Mouse (Mus musculus) cerebellum, postnatal 4 days (tissue): ENCODE measurements around the gene Ints14.
A peak's percentile ranks its signal among the peaks of the same experiment; 100 is the strongest.
"Not testable (repeated sequence)": the region's sequence is repeated elsewhere in the genome, so short reads cannot be mapped to it uniquely, and the experiment has no call there.

Source experiments
- DNase-seq, 2 experiments: peaks; one replicate each; pipeline ENCODE4 v3.0.0; 2022; ENCODE audit warnings: low spot score in 2 of 2, mixed read lengths in 1 of 2

Gene Ints14

DNA sequence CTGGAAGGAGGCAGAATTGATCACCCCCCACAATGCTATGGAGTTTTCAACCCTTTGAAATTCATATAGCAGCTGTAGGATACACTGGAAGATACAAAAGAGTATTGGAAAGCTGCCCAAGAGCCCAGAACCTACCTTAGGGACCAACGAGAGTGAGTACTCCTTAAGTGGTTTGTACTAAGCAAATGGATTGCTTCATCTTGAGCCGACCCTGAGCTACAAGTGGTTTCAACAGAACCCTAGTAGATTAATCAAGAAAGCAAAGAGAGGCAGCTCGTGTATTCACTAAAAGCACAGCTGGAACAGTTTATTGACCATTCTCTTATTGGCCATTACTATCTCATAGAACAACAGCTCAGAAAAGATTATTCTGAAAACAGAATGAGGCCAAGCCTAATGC, 58.4 kb downstream of the Ints14 start:
- no peak for DNase-seq

DNA sequence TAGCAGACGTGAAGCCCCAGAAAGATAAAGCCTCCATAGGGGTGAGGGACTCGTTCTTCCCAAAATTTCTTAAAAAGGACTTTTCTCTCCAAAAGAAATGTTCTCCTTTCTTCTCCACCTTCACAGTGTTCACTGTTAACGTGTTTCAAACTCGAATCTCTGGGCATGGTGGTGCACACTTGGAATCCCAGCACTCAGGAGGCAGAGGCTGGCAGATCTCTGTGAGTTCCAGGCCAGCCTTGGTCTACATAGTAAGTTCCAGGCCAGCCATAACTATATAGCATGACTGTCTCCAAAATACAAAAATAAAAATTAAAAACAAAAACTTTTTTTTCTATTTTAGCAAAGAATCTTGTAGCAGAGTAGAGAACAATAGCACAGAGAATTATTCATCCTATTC, 59.4 kb downstream of the Ints14 start:
- no peak for DNase-seq

DNA sequence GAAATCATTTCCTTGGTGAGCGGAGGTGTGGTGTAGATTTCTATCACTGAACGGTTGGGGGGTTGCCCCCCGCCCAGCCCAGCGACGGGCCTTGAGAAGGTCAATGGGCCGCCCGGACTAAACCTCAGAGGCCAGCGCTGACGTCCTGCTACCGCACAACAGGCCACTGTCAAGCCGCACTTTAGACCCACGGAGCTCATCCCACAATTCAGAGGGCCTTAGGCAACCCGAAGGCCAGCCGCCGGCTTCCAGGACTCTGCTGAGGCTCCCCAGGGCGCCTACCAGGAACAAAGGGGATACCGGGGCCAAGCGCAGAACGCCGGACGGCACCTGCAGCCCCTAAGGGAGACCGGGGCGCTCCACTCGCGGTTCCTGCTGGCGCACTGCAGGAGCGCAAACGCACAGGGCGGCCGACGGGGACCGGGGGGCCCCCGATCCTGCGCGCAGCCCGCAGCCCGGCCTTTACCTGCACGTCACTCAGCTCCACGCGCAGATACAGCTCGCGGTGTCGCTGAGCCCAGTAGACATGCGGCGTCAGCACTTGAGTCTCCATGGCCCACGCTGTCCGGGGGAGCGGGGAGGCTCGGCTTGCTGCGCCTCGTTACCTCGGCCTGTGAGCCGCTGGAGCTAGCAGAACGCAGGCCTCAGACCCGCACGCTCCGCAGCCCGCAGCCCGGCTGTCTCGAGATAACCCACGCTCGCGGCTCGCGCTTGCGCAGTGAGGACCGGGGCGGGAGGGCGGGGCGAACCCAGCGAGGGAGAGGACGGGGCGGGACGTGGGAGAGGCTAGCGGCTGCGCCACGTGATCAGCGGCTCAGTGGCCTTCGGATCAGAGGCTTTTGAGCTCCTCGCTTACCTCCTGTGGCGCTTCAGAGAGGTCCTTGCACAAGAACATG, 60.5 kb downstream of the Ints14 start, which contains the start of gene Hacd3:
Gene Hacd3 (minus strand): TSS at position 703 of the 896 bp plus-strand sequence.
- peak; percentile 75 to 89 for DNase-seq

DNA sequence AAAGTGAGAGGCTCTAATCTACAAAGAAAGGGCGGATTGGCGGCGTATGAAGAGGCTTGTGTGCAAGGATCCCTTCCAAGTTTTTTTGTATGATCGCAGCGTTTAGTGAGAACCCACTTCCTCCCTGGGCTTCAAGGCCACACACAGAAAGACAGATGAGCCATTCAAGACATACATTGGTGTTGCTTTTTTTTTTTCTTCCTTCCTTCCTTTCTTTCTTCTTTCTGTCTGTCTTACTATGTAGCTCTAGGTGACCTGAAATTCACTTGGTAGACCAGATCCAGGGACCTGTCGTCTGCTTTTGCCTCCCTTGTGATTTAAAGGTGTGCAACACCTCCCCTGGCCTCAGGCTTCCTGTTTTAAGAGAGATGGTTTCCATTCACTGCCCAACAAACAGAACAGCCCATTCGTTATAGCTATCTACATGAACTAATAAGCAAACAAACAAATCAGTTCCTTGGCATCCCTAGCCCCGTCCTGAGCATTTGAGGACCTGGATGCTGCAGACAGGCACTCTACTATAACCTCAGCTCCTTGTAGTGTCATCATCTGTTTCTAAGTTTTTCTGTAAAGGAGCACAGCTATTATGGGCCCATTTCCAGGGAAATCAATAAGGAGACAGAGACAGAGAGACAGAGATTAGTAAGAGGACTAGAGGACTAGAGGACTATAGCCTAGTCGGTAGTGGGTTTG, 61.3 kb downstream of the Ints14 start:
- DNase-seq: no peak

DNA sequence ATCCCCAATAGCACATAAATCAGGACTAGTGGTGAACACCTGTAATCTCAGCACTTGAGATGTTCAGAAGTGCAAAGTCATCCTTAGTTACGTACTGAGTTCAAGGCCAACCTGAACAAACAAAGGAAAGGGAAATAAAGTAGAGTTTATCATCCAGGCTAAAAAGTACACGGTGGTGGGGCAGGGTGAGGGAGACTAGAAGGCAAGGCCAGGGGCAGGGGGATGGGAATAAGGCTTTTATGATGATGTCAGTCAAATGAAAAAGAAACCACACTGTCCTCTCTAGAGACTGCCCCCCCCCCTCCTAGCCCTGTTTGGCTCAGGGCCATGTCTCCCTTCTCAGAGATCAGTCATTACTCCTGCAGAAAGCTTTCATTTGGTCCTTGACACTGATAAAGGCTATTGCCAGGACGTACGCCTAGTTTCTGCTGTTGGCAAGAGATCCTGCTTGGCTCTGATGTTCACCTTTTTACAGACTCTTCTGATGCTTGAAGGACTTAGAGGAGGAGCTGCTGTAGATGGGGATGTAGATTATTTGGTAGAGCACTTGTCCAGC, 62.0 kb downstream of the Ints14 start:
- DNase-seq: no peak

DNA sequence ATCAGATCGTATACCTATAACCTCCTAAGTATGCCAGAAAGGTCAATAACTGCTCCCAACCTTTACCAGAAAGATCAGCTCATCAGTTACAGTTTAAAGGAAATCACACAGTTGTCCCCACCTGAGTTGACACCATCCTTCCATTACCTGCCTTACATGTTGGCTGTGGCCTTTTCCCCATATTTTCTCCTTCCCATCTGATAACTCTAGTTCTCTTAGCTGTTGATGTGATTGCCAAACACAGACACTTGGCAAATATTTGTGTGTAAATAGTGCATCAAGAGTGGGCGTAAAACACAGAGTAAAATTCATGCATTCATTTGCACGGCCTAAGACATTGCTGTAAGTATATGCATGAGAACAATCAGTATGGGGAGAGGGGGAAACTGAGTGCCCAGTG, 62.7 kb downstream of the Ints14 start:
- DNase-seq: no peak

DNA sequence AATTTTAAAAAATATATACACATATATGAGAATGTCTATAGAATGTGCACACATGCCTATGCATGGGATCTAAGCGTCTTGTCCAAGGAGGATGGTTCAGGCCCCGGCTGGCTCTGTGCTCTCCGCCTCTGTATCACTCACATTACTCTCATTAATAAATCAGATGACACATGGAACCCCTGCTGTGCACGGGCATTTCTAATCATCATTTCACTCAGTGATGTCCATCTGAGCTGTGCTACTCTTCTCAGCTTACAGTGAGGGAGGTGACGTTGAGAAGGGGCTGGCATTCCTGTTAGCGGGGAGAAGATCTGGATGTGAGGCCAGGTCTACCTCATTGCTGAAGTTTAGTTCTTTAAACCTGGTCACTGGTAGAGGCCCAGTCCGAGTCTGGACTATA, 66.5 kb downstream of the Ints14 start:
- DNase-seq: no peak

DNA sequence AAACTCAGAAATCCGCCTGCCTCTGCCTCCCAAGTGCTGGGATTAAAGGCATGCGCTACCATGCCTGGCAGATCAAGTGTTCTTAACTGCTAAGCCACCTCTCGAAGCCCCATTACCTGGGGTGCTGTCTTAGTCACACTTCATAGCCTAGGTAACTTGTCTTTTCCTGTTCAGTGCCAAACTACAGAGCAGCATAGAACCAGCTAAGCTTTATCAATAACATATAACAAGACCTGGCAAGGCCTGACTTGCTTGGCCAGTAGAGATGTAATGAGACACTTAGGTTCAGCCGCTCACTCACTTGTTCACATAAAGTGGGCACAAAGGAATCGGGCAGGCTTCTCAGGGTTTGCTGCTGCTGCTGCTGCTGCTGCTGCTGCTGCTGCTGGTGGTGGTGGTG, 67.6 kb downstream of the Ints14 start:
- no peak for DNase-seq

DNA sequence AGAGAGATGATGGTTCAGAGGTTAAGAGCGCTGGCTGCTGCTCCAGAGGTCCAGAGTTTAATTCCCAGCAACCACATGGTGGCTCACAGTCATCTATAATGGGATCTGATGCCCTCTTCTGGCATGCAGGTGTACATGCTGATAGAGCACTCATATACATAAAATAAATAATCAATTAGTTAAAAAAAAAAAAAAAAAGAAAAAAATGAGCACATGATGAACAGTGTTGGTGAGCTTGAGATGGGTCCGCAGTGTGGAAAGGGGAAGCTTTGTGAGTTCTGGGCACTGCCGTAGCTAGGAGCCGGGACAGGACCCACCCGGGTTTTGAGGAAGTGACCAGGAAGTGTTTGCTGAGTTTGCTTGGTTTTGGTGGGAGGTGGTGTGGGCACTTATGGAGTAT, 70.7 kb downstream of the Ints14 start:
- not testable (repeated sequence) for DNase-seq

DNA sequence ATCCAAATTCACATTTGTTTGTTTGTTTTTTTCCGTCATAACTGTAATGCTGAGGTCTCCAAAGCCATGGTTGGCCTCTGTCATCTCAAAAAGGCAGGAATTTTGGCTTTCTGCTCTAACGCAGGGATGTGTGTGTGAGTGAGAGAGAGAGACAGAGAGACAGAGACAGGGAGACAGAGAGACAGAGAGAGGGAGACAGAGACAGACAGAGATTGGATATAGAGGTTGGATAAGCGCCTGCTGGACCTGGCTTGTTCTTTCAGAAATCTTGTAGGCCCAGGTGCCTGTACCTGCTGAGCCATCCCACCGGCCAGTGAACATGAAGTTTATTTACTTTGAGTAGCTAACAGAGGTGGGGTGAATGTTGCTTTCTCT, 71.2 kb downstream of the Ints14 start:
- DNase-seq: no peak

DNA sequence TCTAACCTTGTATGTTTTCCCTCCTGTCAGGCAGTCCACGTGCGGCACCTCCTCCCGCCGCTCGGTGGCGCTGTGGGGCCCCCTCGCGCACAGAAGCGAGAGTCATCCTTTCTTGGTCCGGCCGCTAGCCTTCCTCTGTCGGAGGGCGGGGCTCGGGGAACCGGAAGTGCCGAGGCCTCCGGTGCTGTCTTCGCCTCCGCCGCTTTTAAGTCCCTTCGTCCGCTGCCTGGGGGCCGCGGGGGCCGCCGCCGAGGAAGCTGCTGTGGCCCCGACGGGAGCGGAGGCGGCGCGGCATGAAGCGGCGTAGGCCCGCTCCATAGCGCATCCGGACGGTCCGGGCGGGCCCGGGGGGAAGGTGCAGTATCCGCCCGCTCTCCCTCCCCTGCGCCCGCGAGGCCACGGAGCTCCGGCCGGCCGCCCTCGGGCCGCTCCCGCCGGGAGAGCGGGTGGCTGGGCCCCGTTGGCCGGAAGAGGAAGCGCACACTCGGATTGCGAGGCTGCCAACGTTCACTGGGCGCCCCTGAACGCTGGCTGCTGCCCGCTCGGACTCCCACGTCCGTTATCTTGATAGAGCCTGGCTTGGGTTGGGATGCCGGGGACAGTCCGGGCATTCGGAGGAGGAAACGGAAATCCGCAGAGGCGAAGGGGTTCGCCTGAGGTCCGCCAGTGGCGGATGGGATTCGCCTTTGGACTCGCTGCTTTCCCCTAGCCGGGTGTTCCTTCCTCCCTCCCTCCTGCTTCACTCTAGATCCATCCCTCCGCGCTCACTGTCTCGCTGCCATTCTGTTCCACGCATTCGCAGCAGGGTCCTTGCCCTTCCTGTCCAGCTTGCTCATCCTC, 71.8 kb downstream of the Ints14 start, which contains the start of gene Dpp8:
Gene Dpp8 (plus strand): TSS at position 146 of the 840 bp plus-strand sequence.
- peak; percentile 91 to 96 for DNase-seq

DNA sequence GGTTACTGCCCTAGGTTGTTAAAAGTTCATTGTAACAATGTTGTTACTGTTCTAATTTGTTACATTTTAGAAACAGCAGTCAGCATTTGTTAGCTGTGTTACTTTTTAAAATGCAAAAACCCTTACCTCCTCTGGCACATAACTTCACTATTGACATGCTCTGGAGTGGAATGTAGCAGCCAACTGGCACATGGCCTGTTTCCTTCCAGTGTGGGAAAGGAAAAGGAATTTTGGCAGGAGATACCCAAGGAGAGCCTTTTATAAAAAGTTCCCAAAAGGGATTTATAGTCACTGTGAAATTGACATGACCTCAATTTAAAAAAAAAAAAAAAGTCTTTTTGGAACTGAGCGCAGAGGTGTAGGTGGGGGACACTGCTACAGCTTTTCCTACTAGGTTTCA, 75.8 kb downstream of the Ints14 start:
- DNase-seq: no peak
